Mouse (Mus musculus) limb, embryonic 10.5 days (tissue): ENCODE data around the gene Golm1. TPM values are rescaled to one million over a fixed set of nuclear protein-coding genes. Genes with fewer than 3 reads are reported as not detected.

Source experiments
- DNase-seq: peaks from one replicate; pipeline ENCODE4 v3.0.0-alpha.2; 2017; ENCODE audit warnings: low spot score
- H3K27ac ChIP-seq: fragments of 300-500 bp; sonication (generic); 2 replicates; pipeline ENCODE4 v1.5.1; 2016; ENCODE audit warnings: mild to moderate bottlenecking
- H3K27me3 ChIP-seq: fragments of 300-500 bp; sonication (generic); 2 replicates; pipeline ENCODE4 v1.6.1; 2016; ENCODE audit warnings: low read depth, mild to moderate bottlenecking; ENCODE audit not compliant: poor library complexity, severe bottlenecking
- H3K36me3 ChIP-seq: fragments of 300-500 bp; sonication (generic); 2 replicates; pipeline ENCODE4 v1.6.1; 2016; ENCODE audit warnings: mild to moderate bottlenecking, moderate library complexity
- H3K4me1 ChIP-seq: fragments of 300-500 bp; sonication (generic); 2 replicates; pipeline ENCODE4 v1.6.1; 2016
- H3K4me3 ChIP-seq: fragments of 300-500 bp; sonication (generic); 2 replicates; pipeline ENCODE4 v1.5.1; 2016; ENCODE audit warnings: mild to moderate bottlenecking, moderate library complexity
- H3K9me3 ChIP-seq: fragments of 300-500 bp; sonication (generic); replicated peaks from 2 replicates; pipeline ENCODE4 v1.6.1; 2016; ENCODE audit warnings: mild to moderate bottlenecking
- WGBS: fragments of 180-500 bp; shearing (Covaris S2); methylation state at CpG from one replicate; pipeline ENCODE4 v1.1.7; 2016; 5-methylcytosine and 5-hydroxymethylcytosine counted together
- polyA plus RNA-seq: library from polyadenylated mRNA; unstranded; fragments of >200 nt; fragmentation: Nextera tagmentation; extraction: Ambion mirVana; gene quantifications from 2 replicates; pipeline ENCODE4 v1.2.1, GENCODE M21; 2016

The Golm1 gene
- polyA plus RNA-seq, 1 experiment from 2014 or later = 80.2 TPM

GRCm38 (mm10) chr13:59624903-59625302, 50.7 kb downstream of the Golm1 start:
- WGBS = 77% methylated on average over 5 of the region's 5 CpGs
- H3K4me1 ChIP-seq = no peaks in the 10 kb centered on the region
- H3K4me3 ChIP-seq = no peak overlapping the region
- no peak for DNase-seq
- no peaks in the 10 kb centered on the region for H3K27me3 ChIP-seq
- no peak overlapping the region for H3K27ac ChIP-seq
- H3K36me3 ChIP-seq = peaks cover 94% of the 10 kb centered on the region
- H3K9me3 ChIP-seq = no peaks in the 10 kb centered on the region

- 82% methylated on average over 3 of the region's 3 CpGs for WGBS
- Histone ChIP-seq H3K9me3 (no peaks in the 10 kb centered on the region), H3K27ac (no peak overlapping the region), H3K27me3 (no peaks in the 10 kb centered on the region), H3K4me3 (no peak overlapping the region), H3K36me3 (peaks cover 92% of the 10 kb centered on the region), H3K4me1 (no peaks in the 10 kb centered on the region)
- no peak for DNase-seq
Measured at GRCm38 (mm10) chr13:59624389-59624788, 51.2 kb downstream of the Golm1 start.

- no peak overlapping the region for H3K27ac ChIP-seq
- no peaks in the 10 kb centered on the region for H3K4me1 ChIP-seq
- 93% methylated on average over 7 of the region's 7 CpGs for WGBS
- H3K27me3 ChIP-seq = no peaks in the 10 kb centered on the region
- DNase-seq = no peak
- H3K9me3 ChIP-seq = no peaks in the 10 kb centered on the region
- H3K4me3 ChIP-seq = no peak overlapping the region
- H3K36me3 ChIP-seq = peaks cover 91% of the 10 kb centered on the region
Measured at GRCm38 (mm10) chr13:59621643-59622489, 53.7 kb downstream of the Golm1 start.

- Histone ChIP-seq H3K27ac (no peak overlapping the region), H3K4me1 (no peaks in the 10 kb centered on the region), H3K9me3 (no peaks in the 10 kb centered on the region), H3K27me3 (no peaks in the 10 kb centered on the region), H3K4me3 (no peak overlapping the region), H3K36me3 (peaks cover 86% of the 10 kb centered on the region)
- WGBS = 93% methylated on average over 6 of the region's 6 CpGs
- DNase-seq = no peak
Measured at GRCm38 (mm10) chr13:59618463-59618862, 57.1 kb downstream of the Golm1 start.

GRCm38 (mm10) chr13:59615554-59615953, 60.1 kb downstream of the Golm1 start:
- WGBS = 89% methylated on average over 4 of the region's 4 CpGs
- peaks cover 85% of the 10 kb centered on the region for H3K36me3 ChIP-seq
- H3K9me3 ChIP-seq = no peaks in the 10 kb centered on the region
- DNase-seq = no peak
- no peak overlapping the region for H3K4me3 ChIP-seq
- H3K27me3 ChIP-seq = no peaks in the 10 kb centered on the region
- H3K4me1 ChIP-seq = no peaks in the 10 kb centered on the region
- no peak overlapping the region for H3K27ac ChIP-seq

GRCm38 (mm10) chr13:59615152-59615551, 60.5 kb downstream of the Golm1 start:
- no peak overlapping the region for H3K27ac ChIP-seq
- peaks cover 85% of the 10 kb centered on the region for H3K36me3 ChIP-seq
- no peaks in the 10 kb centered on the region for H3K27me3 ChIP-seq
- DNase-seq = no peak
- H3K9me3 ChIP-seq = no peaks in the 10 kb centered on the region
- H3K4me3 ChIP-seq = no peak overlapping the region
- H3K4me1 ChIP-seq = no peaks in the 10 kb centered on the region
- 91% methylated on average over 4 of the region's 4 CpGs for WGBS

- WGBS = 87% methylated on average over 4 of the region's 4 CpGs
- DNase-seq = no peak
- Histone ChIP-seq H3K27ac (no peak overlapping the region), H3K27me3 (no peaks in the 10 kb centered on the region), H3K36me3 (peaks cover 87% of the 10 kb centered on the region), H3K4me1 (no peaks in the 10 kb centered on the region), H3K9me3 (no peaks in the 10 kb centered on the region), H3K4me3 (no peak overlapping the region)
Measured at GRCm38 (mm10) chr13:59613868-59614267, 61.7 kb downstream of the Golm1 start.

GRCm38 (mm10) chr13:59610437-59610836, 65.2 kb downstream of the Golm1 start:
- no peaks in the 10 kb centered on the region for H3K27me3 ChIP-seq
- WGBS = 95% methylated on average over 2 of the region's 2 CpGs
- H3K27ac ChIP-seq = no peak overlapping the region
- H3K4me1 ChIP-seq = no peaks in the 10 kb centered on the region
- no peaks in the 10 kb centered on the region for H3K9me3 ChIP-seq
- DNase-seq = no peak
- H3K4me3 ChIP-seq = no peak overlapping the region
- peaks cover 98% of the 10 kb centered on the region for H3K36me3 ChIP-seq

- Histone ChIP-seq H3K36me3 (peaks cover 98% of the 10 kb centered on the region), H3K27me3 (no peaks in the 10 kb centered on the region), H3K9me3 (no peaks in the 10 kb centered on the region), H3K27ac (no peak overlapping the region), H3K4me3 (no peak overlapping the region), H3K4me1 (no peaks in the 10 kb centered on the region)
- WGBS = 95% methylated on average over 4 of the region's 4 CpGs
- DNase-seq = no peak
Measured at GRCm38 (mm10) chr13:59609885-59610284, 65.7 kb downstream of the Golm1 start.

- Histone ChIP-seq H3K4me1 (no peaks in the 10 kb centered on the region), H3K27ac (no peak overlapping the region), H3K27me3 (no peaks in the 10 kb centered on the region), H3K4me3 (no peak overlapping the region), H3K36me3 (peaks cover 99% of the 10 kb centered on the region), H3K9me3 (no peaks in the 10 kb centered on the region)
- no peak for DNase-seq
- 90% methylated on average over 10 of the region's 10 CpGs for WGBS
Measured at GRCm38 (mm10) chr13:59605221-59605922, 70.2 kb downstream of the Golm1 start.

GRCm38 (mm10) chr13:59604511-59604910, 71.1 kb downstream of the Golm1 start:
- H3K36me3 ChIP-seq = peaks cover 99% of the 10 kb centered on the region

GRCm38 (mm10) chr13:59603096-59603495, 72.5 kb downstream of the Golm1 start:
- no peaks in the 10 kb centered on the region for H3K4me1 ChIP-seq
- H3K27me3 ChIP-seq = no peaks in the 10 kb centered on the region
- H3K36me3 ChIP-seq = peaks cover 98% of the 10 kb centered on the region
- DNase-seq = no peak
- WGBS = 94% methylated on average over 5 of the region's 5 CpGs
- H3K9me3 ChIP-seq = no peaks in the 10 kb centered on the region
- H3K27ac ChIP-seq = no peak overlapping the region
- H3K4me3 ChIP-seq = no peak overlapping the region

More at GRCm38 (mm10) chr13:59604511-59604910, 71.1 kb downstream of the Golm1 start:
- Histone ChIP-seq H3K9me3 (no peaks in the 10 kb centered on the region), H3K27ac (no peak overlapping the region), H3K4me3 (no peak overlapping the region), H3K27me3 (no peaks in the 10 kb centered on the region), H3K4me1 (no peaks in the 10 kb centered on the region)
- no peak for DNase-seq
- WGBS = 89% methylated on average over 1 of the region's 1 CpGs

- Histone ChIP-seq H3K4me1 (peaks cover 1% of the 10 kb centered on the region), H3K9me3 (no peaks in the 10 kb centered on the region), H3K36me3 (peaks cover 94% of the 10 kb centered on the region), H3K4me3 (no peak overlapping the region), H3K27ac (no peak overlapping the region), H3K27me3 (no peaks in the 10 kb centered on the region)
- DNase-seq = no peak
- WGBS = 81% methylated on average over 1 of the region's 1 CpGs
Measured at GRCm38 (mm10) chr13:59592630-59593029, 83.0 kb downstream of the Golm1 start.
